8 mouse cellular contexts compared by ENCODE assay signal in genomic region chr14:57890011-57890842, GRCm38 (mm10). TPM values are rescaled to one million over a fixed set of nuclear protein-coding genes. Genes with fewer than 3 reads are reported as not detected.
DNase-seq lines count a peak whose midpoint lies in the region; ATAC-seq and TF ChIP-seq lines count a peak whose summit lies in the region.

Gene Zdhhc20 (minus strand): TSS chr14:57890276.

- peaks cover 22% of the 10 kb centered on the region for H3K4me1 ChIP-seq in hindbrain, embryonic 16.5 days (ENCODE audit: control insufficient read depth, insufficient read depth, low read depth, low read length)

- peak within 1 kb of the TSS; percentile 95 for H3K4me3 ChIP-seq in hindbrain, embryonic 16.5 days (ENCODE audit: low read length)
- peak within 1 kb of the TSS; percentile 69 for H3K4me3 ChIP-seq in left cerebral cortex, adult 2 months

- H3K36me3 ChIP-seq in hindbrain, embryonic 16.5 days (ENCODE audit: control insufficient read depth, insufficient read depth, low read length), result no peaks in the 10 kb centered on the region

- peak within 1 kb of the TSS; percentile 91 for H3K27ac ChIP-seq in hindbrain, embryonic 16.5 days (ENCODE audit: low read depth, low read length)
- peak within 1 kb of the TSS; percentile 95 for H3K27ac ChIP-seq in left cerebral cortex, adult 2 months

- peak; percentile 96 for ATAC-seq in hindbrain, embryonic 16.5 days
- peak; percentile 90 for ATAC-seq in megakaryocyte, adult 5-6 weeks (ENCODE audit: poor library complexity, severe bottlenecking)

- WGBS in hindbrain, embryonic 16.5 days, result 3% methylated on average over 60 of the region's 65 CpGs

- peak; percentile 96 for DNase-seq in T-cell, adult 2 months (ENCODE audit: low spot score)
- peak; percentile 88 to 95 for DNase-seq in cerebellum, postnatal 36 days
- peak; percentile 93 for DNase-seq in gastrocnemius, adult 18-20 months (ENCODE audit: low spot score)
- peak; percentile 96 for DNase-seq in left cerebral cortex, adult 2 months (ENCODE audit: extremely low spot score in 1 of 2, low spot score in 2 of 2)
- peak; percentile 91 to 92 for DNase-seq in right cerebral cortex, adult 2 months (ENCODE audit: low spot score in 2 of 2)
- peak; percentile 95 for DNase-seq in urinary bladder, postnatal 14 days (ENCODE audit: low spot score)

- intact Hi-C loops in left cerebral cortex, adult 2 months (cut with DNase I), result no loop called here

- no peak for TF ChIP-seq CTCF in left cerebral cortex, adult 2 months (IDR thresholded peaks at IDR 0.05)

- no peaks in the 10 kb centered on the region for H3K9me3 ChIP-seq in hindbrain, embryonic 16.5 days (ENCODE audit: control insufficient read depth, low read length)

- no peaks in the 10 kb centered on the region for H3K27me3 ChIP-seq in hindbrain, embryonic 16.5 days (replicated peaks; ENCODE audit: control insufficient read depth, insufficient read depth, low read length)

- peak within 1 kb of the TSS; percentile 96 for H3K9ac ChIP-seq in hindbrain, embryonic 16.5 days (ENCODE audit: low read depth, low read length)

- peak within 1 kb of the TSS; percentile 67 for H3K4me2 ChIP-seq in hindbrain, embryonic 16.5 days (ENCODE audit: low read length)

RNA-seq across cellular contexts. Expression of gene Zdhhc20, which starts in this region (rescaled TPM):
- total RNA-seq in gastrocnemius, adult 18-20 months (2021), result 1 to 10 TPM; 3.5 to 4.3 TPM
- 33.8 and 36.1 TPM in 2 replicates for polyA plus RNA-seq in hindbrain, embryonic 16.5 days (2015; fragmentation: Nextera tagmentation; extraction: Ambion mirVana)
- 10 to 100 TPM; 35.2 to 37.4 TPM for total RNA-seq in left cerebral cortex, adult 2 months (2021)
- total RNA-seq in megakaryocyte, adult 5-6 weeks (2015), result 51.5 and 54.5 TPM in 2 replicates
- total RNA-seq in megakaryocyte, adult 5-6 weeks (2017), result 60.1 and 91.5 TPM in 2 replicates

Comparison
In these comparisons a context has a peak if more than half of its experiments do, and no peak if none do; other contexts are left out.
1. Peak in every context shown above with its lines: DNase-seq, ATAC-seq, H3K4me3 ChIP-seq and H3K27ac ChIP-seq.
2. RNA of gene Zdhhc20 (total RNA-seq): 51.5 to 91.5 TPM in megakaryocyte, adult 5-6 weeks and 35.2 to 37.4 TPM in left cerebral cortex, adult 2 months; 3.5 to 4.3 TPM in gastrocnemius, adult 18-20 months; every median in the first group is over 4 times any median in the second.